Mouse (Mus musculus): ENCODE measurements around the gene Arhgap45.

GRCm38 (mm10) chr10:80080396-80081070 lies 64.1 kb downstream of the Arhgap45 start:
- TF ChIP-seq CTCF (IDR thresholded peaks at IDR 0.05; ENCODE audit: low read depth): no peak
- TF ChIP-seq EP300 (optimal IDR thresholded peaks at IDR 0.05): no peak

Data from stomach, postnatal 0 days (tissue).